ENCODE assay signal across 8 mouse cellular contexts in genomic region chr6:85332351-85332999, GRCm38 (mm10). TPM values are rescaled to one million over a fixed set of nuclear protein-coding genes. Genes with fewer than 3 reads are reported as not detected.
DNase-seq lines count a peak whose midpoint lies in the region; ATAC-seq and TF ChIP-seq lines count a peak whose summit lies in the region.

No protein-coding gene starts in this region.

- no peaks in the 10 kb centered on the region for H3K9me3 ChIP-seq in forebrain, embryonic 11.5 days (ENCODE audit: control insufficient read depth, low read length)
- H3K9me3 ChIP-seq in intestine, postnatal 0 days (ENCODE audit: control insufficient read depth) = no peaks in the 10 kb centered on the region
- no peaks in the 10 kb centered on the region for H3K9me3 ChIP-seq in midbrain, embryonic 10.5 days (replicated peaks)

- DNase-seq in kidney, adult 8-10 months = peak; percentile 61 to 64
- DNase-seq in kidney, postnatal 4 days = no peak
- DNase-seq in forebrain, embryonic 11.5 days (ENCODE audit: low spot score) = no peak
- DNase-seq in midbrain, embryonic 10.5 days (ENCODE audit: low spot score) = no peak
- no peak for DNase-seq in thymus, postnatal 36 days
- DNase-seq in spleen, adult 12 weeks (ENCODE audit: low spot score) = no peak

- under 1% methylated on average over 41 of the region's 41 CpGs for WGBS in forebrain, embryonic 11.5 days
- under 1% methylated on average over 41 of the region's 41 CpGs for WGBS in intestine, postnatal 0 days
- under 1% methylated on average over 41 of the region's 41 CpGs for WGBS in midbrain, embryonic 10.5 days

- peak overlapping the region; percentile 79 for H3K9ac ChIP-seq in forebrain, embryonic 11.5 days (ENCODE audit: low read length)
- H3K9ac ChIP-seq in intestine, postnatal 0 days (ENCODE audit: low read depth, low read length) = peak overlapping the region; percentile 72

- TF ChIP-seq CTCF in intestine, postnatal 0 days (IDR thresholded peaks at IDR 0.05; ENCODE audit: low read depth) = no peak

- H3K36me3 ChIP-seq in forebrain, embryonic 11.5 days (ENCODE audit: control insufficient read depth, insufficient read depth, low read length) = no peaks in the 10 kb centered on the region
- H3K36me3 ChIP-seq in intestine, postnatal 0 days (ENCODE audit: control insufficient read depth, insufficient read depth) = peaks cover 14% of the 10 kb centered on the region; the same call in 1 of the 2 replicates
- no peaks in the 10 kb centered on the region for H3K36me3 ChIP-seq in midbrain, embryonic 10.5 days

- 0 out of 2 replicates have a peak overlapping the region, but pooled peaks have one; percentile 87 for H3K27ac ChIP-seq in forebrain, embryonic 11.5 days (ENCODE audit: low read depth, low read length)
- H3K27ac ChIP-seq in intestine, postnatal 0 days (ENCODE audit: low read depth, low read length) = no peak overlapping the region
- H3K27ac ChIP-seq in midbrain, embryonic 10.5 days (replicated peaks) = peak overlapping the region; percentile 95

- no peaks in the 10 kb centered on the region for H3K27me3 ChIP-seq in forebrain, embryonic 11.5 days (ENCODE audit: control insufficient read depth, insufficient read depth, low read length)
- no peaks in the 10 kb centered on the region for H3K27me3 ChIP-seq in intestine, postnatal 0 days (replicated peaks; ENCODE audit: control insufficient read depth, insufficient read depth, low read length)
- H3K27me3 ChIP-seq in midbrain, embryonic 10.5 days (ENCODE audit: low read depth, poor library complexity, severe bottlenecking) = peaks cover 39% of the 10 kb centered on the region

- H3K4me2 ChIP-seq in forebrain, embryonic 11.5 days (ENCODE audit: low read depth, low read length, severe bottlenecking) = peak overlapping the region; percentile 78
- peak overlapping the region; percentile 97 for H3K4me2 ChIP-seq in intestine, postnatal 0 days (replicated peaks; ENCODE audit: low read depth)

- 0 out of 2 replicates have a peak, but pooled peaks cover 3% of the 10 kb centered on the region for H3K4me1 ChIP-seq in forebrain, embryonic 11.5 days (replicated peaks; ENCODE audit: control insufficient read depth, insufficient read depth, low read length)
- H3K4me1 ChIP-seq in intestine, postnatal 0 days (replicated peaks; ENCODE audit: control insufficient read depth, insufficient read depth, low read length) = peaks cover 6% of the 10 kb centered on the region; the same call in 1 of the 2 replicates
- H3K4me1 ChIP-seq in midbrain, embryonic 10.5 days = peaks cover 21% of the 10 kb centered on the region

- H3K4me3 ChIP-seq in forebrain, embryonic 11.5 days (ENCODE audit: low read depth, low read length) = peak overlapping the region; percentile 58
- H3K4me3 ChIP-seq in intestine, postnatal 0 days (ENCODE audit: low read depth, low read length) = peak overlapping the region; percentile 73
- peak overlapping the region; percentile 71 for H3K4me3 ChIP-seq in midbrain, embryonic 10.5 days

- ATAC-seq in activated CD4-positive, CD25-positive, alpha-beta regulatory T cell, adult 4 months = peak; percentile 10
- ATAC-seq in forebrain, embryonic 11.5 days (replicated peaks; ENCODE audit: low FRiP score) = peak; percentile 50
- peak; percentile 24 for ATAC-seq in intestine, postnatal 0 days

RNA-seq across cellular contexts. Expression of gene Sfxn5, which starts 0.7 kb away (rescaled TPM):
- polyA plus RNA-seq in activated CD4-positive, CD25-positive, alpha-beta regulatory T cell, adult 4 months (2017; shearing (Covaris generic)) = 1 to 10 TPM; 1.5 to 1.8 TPM
- polyA plus RNA-seq in forebrain, embryonic 11.5 days (2014; fragmentation: Nextera tagmentation; extraction: Ambion mirVana) = 12.5 and 13.8 TPM in 2 replicates
- polyA plus RNA-seq in intestine, postnatal 0 days (2015; fragmentation: Nextera tagmentation; extraction: Ambion mirVana) = 3.2 and 3.4 TPM in 2 replicates
- 8.7 and 10.5 TPM in 2 replicates for polyA plus RNA-seq in midbrain, embryonic 10.5 days (2016; fragmentation: Nextera tagmentation; extraction: Ambion mirVana)

RNA-seq across cellular contexts. Expression of gene Rab11fip5, which starts 42.0 kb away (rescaled TPM):
- polyA plus RNA-seq in activated CD4-positive, CD25-positive, alpha-beta regulatory T cell, adult 4 months (2017; shearing (Covaris generic)) = under 1 TPM; 0.15 to 0.29 TPM
- polyA plus RNA-seq in forebrain, embryonic 11.5 days (2014; fragmentation: Nextera tagmentation; extraction: Ambion mirVana) = 4.5 and 5.1 TPM in 2 replicates
- 30.5 and 35.8 TPM in 2 replicates for polyA plus RNA-seq in intestine, postnatal 0 days (2015; fragmentation: Nextera tagmentation; extraction: Ambion mirVana)
- 4.2 and 6.4 TPM in 2 replicates for polyA plus RNA-seq in midbrain, embryonic 10.5 days (2016; fragmentation: Nextera tagmentation; extraction: Ambion mirVana)

Comparison
In these comparisons a context has a peak if more than half of its experiments do, and no peak if none do; other contexts are left out.
1. DNase-seq: peak in kidney, adult 8-10 months (2 of 2); none in kidney, postnatal 4 days (0 of 2), forebrain, embryonic 11.5 days (single experiment), midbrain, embryonic 10.5 days (single experiment), thymus, postnatal 36 days (0 of 2) and spleen, adult 12 weeks (single experiment).
2. Peak in every context shown above with its lines, with median percentiles within 50 percentile points of each other: ATAC-seq and H3K4me3 ChIP-seq.